ENCODE assay signal across 7 mouse cellular contexts in genomic region chr16:74411481-74412251, GRCm38 (mm10). TPM values are rescaled to one million over a fixed set of nuclear protein-coding genes. Genes with fewer than 3 reads are reported as not detected.
A peak's percentile ranks its signal among the peaks of the same experiment; 100 is the strongest.
DNase-seq lines count a peak whose midpoint lies in the region; ATAC-seq and TF ChIP-seq lines count a peak whose summit lies in the region.

TSS of gene Robo2 (minus strand) at chr16:74411825.

- H3K27ac ChIP-seq in cerebellum, adult 2 months (ENCODE audit: insufficient read depth, low read length): no peak within 1 kb of the TSS
- H3K27ac ChIP-seq in forebrain, embryonic 11.5 days (ENCODE audit: low read depth, low read length): peak within 1 kb of the TSS; percentile 43; the same call in 1 of the 2 replicates
- H3K27ac ChIP-seq in heart, embryonic 13.5 days (replicated peaks): peak within 1 kb of the TSS; percentile 68
- H3K27ac ChIP-seq in kidney, embryonic 16.5 days (ENCODE audit: low read length): peak within 1 kb of the TSS; percentile 65
- peak within 1 kb of the TSS; percentile 89 for H3K27ac ChIP-seq in limb, embryonic 15.5 days
- H3K27ac ChIP-seq in midbrain, embryonic 14.5 days (replicated peaks; ENCODE audit: low read depth, low read length): peak within 1 kb of the TSS; percentile 91

- peak within 1 kb of the TSS; percentile 91 for H3K4me3 ChIP-seq in cerebellum, adult 2 months (replicated peaks; ENCODE audit: insufficient read depth, low read depth, low read length)
- peak within 1 kb of the TSS; percentile 57 for H3K4me3 ChIP-seq in forebrain, embryonic 11.5 days (ENCODE audit: low read depth, low read length)
- H3K4me3 ChIP-seq in heart, embryonic 13.5 days: peak within 1 kb of the TSS; percentile 59
- peak within 1 kb of the TSS; percentile 69 for H3K4me3 ChIP-seq in kidney, embryonic 16.5 days (ENCODE audit: low read length)
- peak within 1 kb of the TSS; percentile 69 for H3K4me3 ChIP-seq in limb, embryonic 15.5 days
- H3K4me3 ChIP-seq in midbrain, embryonic 14.5 days (replicated peaks; ENCODE audit: low read depth, low read length): peak within 1 kb of the TSS; percentile 69

- no peaks in the 10 kb centered on the region for H3K9me3 ChIP-seq in forebrain, embryonic 11.5 days (ENCODE audit: control insufficient read depth, low read length)
- no peaks in the 10 kb centered on the region for H3K9me3 ChIP-seq in heart, embryonic 13.5 days
- no peaks in the 10 kb centered on the region for H3K9me3 ChIP-seq in kidney, embryonic 16.5 days (ENCODE audit: low read length)
- H3K9me3 ChIP-seq in limb, embryonic 15.5 days: no peaks in the 10 kb centered on the region
- no peaks in the 10 kb centered on the region for H3K9me3 ChIP-seq in midbrain, embryonic 14.5 days (ENCODE audit: control insufficient read depth, low read length)

- no peaks in the 10 kb centered on the region for H3K4me1 ChIP-seq in cerebellum, adult 2 months (ENCODE audit: control insufficient read depth, insufficient read depth, low read length)
- no peaks in the 10 kb centered on the region for H3K4me1 ChIP-seq in forebrain, embryonic 11.5 days (replicated peaks; ENCODE audit: control insufficient read depth, insufficient read depth, low read length)
- 0 out of 2 replicates have a peak, but pooled peaks cover 6% of the 10 kb centered on the region for H3K4me1 ChIP-seq in heart, embryonic 13.5 days
- H3K4me1 ChIP-seq in kidney, embryonic 16.5 days (ENCODE audit: insufficient read depth, low read length): peaks cover 9% of the 10 kb centered on the region; the same call in 1 of the 2 replicates
- H3K4me1 ChIP-seq in limb, embryonic 15.5 days: peaks cover 5% of the 10 kb centered on the region; the same call in 1 of the 2 replicates
- H3K4me1 ChIP-seq in midbrain, embryonic 14.5 days (ENCODE audit: control insufficient read depth, insufficient read depth, low read length): 0 out of 2 replicates have a peak, but pooled peaks cover 2% of the 10 kb centered on the region

- no peaks in the 10 kb centered on the region for H3K27me3 ChIP-seq in cerebellum, adult 2 months (ENCODE audit: control insufficient read depth, insufficient read depth, low read length)
- H3K27me3 ChIP-seq in forebrain, embryonic 11.5 days (ENCODE audit: control insufficient read depth, insufficient read depth, low read length): no peaks in the 10 kb centered on the region
- H3K27me3 ChIP-seq in heart, embryonic 13.5 days (replicated peaks): peaks cover 10% of the 10 kb centered on the region; the same call in 1 of the 2 replicates
- no peaks in the 10 kb centered on the region for H3K27me3 ChIP-seq in kidney, embryonic 16.5 days (ENCODE audit: insufficient read depth, low read length)
- no peaks in the 10 kb centered on the region for H3K27me3 ChIP-seq in limb, embryonic 15.5 days
- H3K27me3 ChIP-seq in midbrain, embryonic 14.5 days (ENCODE audit: control insufficient read depth, insufficient read depth, low read length): no peaks in the 10 kb centered on the region

- ATAC-seq in forebrain, embryonic 11.5 days (replicated peaks; ENCODE audit: low FRiP score): peak; percentile 86
- ATAC-seq in heart, embryonic 13.5 days (ENCODE audit: extremely low read depth, insufficient number of reproducible peaks, low FRiP score, low TSS enrichment): peak; percentile 42; the same call in 1 of the 2 replicates
- ATAC-seq in kidney, embryonic 16.5 days (ENCODE audit: low FRiP score, low TSS enrichment): peak; percentile 94
- peak; percentile 87 for ATAC-seq in limb, embryonic 15.5 days (ENCODE audit: insufficient number of reproducible peaks, low FRiP score, low TSS enrichment, low read depth)
- ATAC-seq in midbrain, embryonic 14.5 days (ENCODE audit: low FRiP score, low TSS enrichment): peak; percentile 84

- TF ChIP-seq POLR2A in cerebellum, adult 2 months (IDR thresholded peaks at IDR 0.05; ENCODE audit: borderline replicate concordance, insufficient read depth, low read length): no peak

- WGBS in cerebellum, adult 2 months: 0% methylated on average over 43 of the region's 43 CpGs
- under 1% methylated on average over 43 of the region's 43 CpGs for WGBS in forebrain, embryonic 11.5 days
- WGBS in heart, embryonic 13.5 days: under 1% methylated on average over 43 of the region's 43 CpGs
- under 1% methylated on average over 43 of the region's 43 CpGs for WGBS in kidney, embryonic 16.5 days
- 0% methylated on average over 43 of the region's 43 CpGs for WGBS in limb, embryonic 15.5 days
- under 1% methylated on average over 43 of the region's 43 CpGs for WGBS in midbrain, embryonic 14.5 days

- no peaks in the 10 kb centered on the region for H3K36me3 ChIP-seq in forebrain, embryonic 11.5 days (ENCODE audit: control insufficient read depth, insufficient read depth, low read length)
- no peaks in the 10 kb centered on the region for H3K36me3 ChIP-seq in heart, embryonic 13.5 days
- H3K36me3 ChIP-seq in kidney, embryonic 16.5 days (ENCODE audit: insufficient read depth, low read length): no peaks in the 10 kb centered on the region
- H3K36me3 ChIP-seq in limb, embryonic 15.5 days: no peaks in the 10 kb centered on the region
- H3K36me3 ChIP-seq in midbrain, embryonic 14.5 days (ENCODE audit: control insufficient read depth, insufficient read depth, low read length): no peaks in the 10 kb centered on the region

- TF ChIP-seq CTCF in cerebellum, adult 2 months (IDR thresholded peaks at IDR 0.05; ENCODE audit: borderline replicate concordance, insufficient read depth, low read depth, low read length): no peak

- peak; percentile 49 to 66 for DNase-seq in cerebellum, adult 2 months
- peak; percentile 86 for DNase-seq in forebrain, embryonic 11.5 days (ENCODE audit: low spot score)
- peak; percentile 84 for DNase-seq in midbrain, embryonic 14.5 days
- DNase-seq in telencephalon, adult 2 months (ENCODE audit: low read depth, low spot score): peak; percentile 68

- peak within 1 kb of the TSS; percentile 67 for H3K9ac ChIP-seq in forebrain, embryonic 11.5 days (ENCODE audit: low read length)
- H3K9ac ChIP-seq in heart, embryonic 13.5 days: peak within 1 kb of the TSS; percentile 77
- peak within 1 kb of the TSS; percentile 74 for H3K9ac ChIP-seq in kidney, embryonic 16.5 days (replicated peaks; ENCODE audit: low read length)
- H3K9ac ChIP-seq in limb, embryonic 15.5 days: peak within 1 kb of the TSS; percentile 64
- peak within 1 kb of the TSS; percentile 78 for H3K9ac ChIP-seq in midbrain, embryonic 14.5 days (replicated peaks; ENCODE audit: low read length)

- peak within 1 kb of the TSS; percentile 86 for H3K4me2 ChIP-seq in forebrain, embryonic 11.5 days (ENCODE audit: low read depth, low read length, severe bottlenecking)
- peak within 1 kb of the TSS; percentile 85 for H3K4me2 ChIP-seq in heart, embryonic 13.5 days
- peak within 1 kb of the TSS; percentile 95 for H3K4me2 ChIP-seq in kidney, embryonic 16.5 days (replicated peaks; ENCODE audit: low read depth, low read length)
- H3K4me2 ChIP-seq in limb, embryonic 15.5 days: peak within 1 kb of the TSS; percentile 89
- H3K4me2 ChIP-seq in midbrain, embryonic 14.5 days (ENCODE audit: low read length): peak within 1 kb of the TSS; percentile 91

RNA-seq across cellular contexts. Expression of gene Robo2, which starts in this region (rescaled TPM):
- polyA plus RNA-seq in cerebellum, adult 2 months (2012; rRNA removed): 18.7 and 20.1 TPM in 2 replicates
- polyA plus RNA-seq in forebrain, embryonic 11.5 days (2014; fragmentation: Nextera tagmentation; extraction: Ambion mirVana): 27.6 and 33.7 TPM in 2 replicates
- polyA plus RNA-seq in heart, embryonic 13.5 days (2015; fragmentation: Nextera tagmentation; extraction: Ambion mirVana): 7.8 and 7.9 TPM in 2 replicates
- polyA plus RNA-seq in kidney, embryonic 16.5 days (2015; fragmentation: Nextera tagmentation; extraction: Ambion mirVana): 83.4 and 102 TPM in 2 replicates
- 57.4 and 60.7 TPM in 2 replicates for polyA plus RNA-seq in limb, embryonic 15.5 days (2015; fragmentation: Nextera tagmentation; extraction: Ambion mirVana)
- polyA plus RNA-seq in midbrain, embryonic 14.5 days (2014; fragmentation: Nextera tagmentation; extraction: Ambion mirVana): 85.1 and 123 TPM in 2 replicates

Comparison
In these comparisons a context has a peak if more than half of its experiments do, and no peak if none do; other contexts are left out.
1. ATAC-seq: peak in every context shown above with its lines; median percentile 94 in kidney, embryonic 16.5 days; 87 in limb, embryonic 15.5 days; 86 in forebrain, embryonic 11.5 days; 84 in midbrain, embryonic 14.5 days; 42 in heart, embryonic 13.5 days.